Mouse (Mus musculus) layer of hippocampus, postnatal 10 days (tissue): Measurements from ENCODE around the gene Rhox2e. TPM values are rescaled to one million over a fixed set of nuclear protein-coding genes. Genes with fewer than 3 reads are reported as not detected.
"Not testable (repeated sequence)": the region's sequence is repeated elsewhere in the genome, so short reads cannot be mapped to it uniquely, and the experiment has no call there.

ENCODE experiments used
- DNase-seq, 2 experiments: peaks; one replicate each; pipeline ENCODE4 v3.0.0; 2021; ENCODE audit warnings: low spot score in 2 of 2
- long read RNA-seq: library from polyadenylated mRNA; stranded (forward); transcript quantifications from one replicate; pipeline ENCODE4 v2.0.0, GENCODE M21; 2023
- total RNA-seq, 2 experiments: library from RNA; stranded (reverse); gene quantifications; 2 replicates each; pipeline ENCODE4 v1.2.3; 2021

Rhox2e gene
- total RNA-seq: not detected
- long read RNA-seq: 0 reads

DNA sequence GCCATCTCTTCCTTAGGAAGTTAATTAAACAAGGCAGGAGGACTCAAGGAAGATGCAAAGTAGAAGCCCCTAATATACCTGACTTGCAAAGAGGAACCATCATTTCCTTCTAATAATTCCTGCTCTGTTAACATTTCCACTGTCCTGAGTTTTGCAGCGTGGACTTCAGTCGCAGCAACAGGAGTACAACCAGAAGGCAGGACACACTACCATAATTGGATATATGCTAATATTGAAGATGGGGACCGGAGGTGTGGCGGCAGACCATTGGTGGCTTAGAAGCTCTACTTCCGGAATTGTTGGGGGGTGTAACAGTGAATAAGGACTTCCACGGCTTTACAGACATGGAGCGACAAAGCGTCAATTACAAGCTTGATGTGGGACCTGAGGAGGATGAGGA is at the start of gene Rhox2e:
TSS of gene Rhox2e (plus strand) at position 301 of the 400 bp plus-strand sequence.
- not testable (repeated sequence) for DNase-seq

- DNase-seq: not testable (repeated sequence)
Measured at GRCm38 (mm10) chrX:37514059-37514458, 16.2 kb upstream of the Rhox2e start, which contains the start of gene Rhox4d. Rhox4d (plus strand) TSS chrX:37514359.

GRCm38 (mm10) chrX:37541719-37542118 is 11.5 kb downstream of the Rhox2e start, which contains the start of gene Rhox3e:
Rhox3e (plus strand) TSS chrX:37542019.
- DNase-seq: not testable (repeated sequence)

DNA sequence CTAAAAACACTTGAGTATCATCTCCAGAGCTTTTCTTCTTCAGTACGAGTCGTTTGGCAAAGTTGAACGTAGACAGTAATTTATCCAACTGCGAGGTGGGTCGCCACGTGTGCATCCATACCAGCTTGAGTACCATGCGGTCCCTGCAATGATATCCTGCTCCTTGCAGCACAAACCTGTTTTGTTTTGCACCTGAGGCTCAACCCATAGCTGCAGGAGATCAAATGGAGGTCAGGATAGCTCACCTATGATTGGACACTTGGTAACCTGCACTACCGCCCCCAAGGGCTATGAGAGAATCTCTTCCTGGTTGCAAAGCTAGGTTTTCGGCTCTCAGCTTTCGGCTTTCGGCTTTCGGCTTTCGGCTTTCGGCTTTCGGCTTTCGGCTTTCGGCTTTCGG is 26.9 kb downstream of the Rhox2e start, which contains the start of gene Rhox4e:
TSS of gene Rhox4e (plus strand) at position 301 of the 400 bp plus-strand sequence.
- not testable (repeated sequence) for DNase-seq

GRCm38 (mm10) chrX:37571105-37571504 is 40.9 kb downstream of the Rhox2e start, which contains the start of gene Rhox2f:
Rhox2f (plus strand) TSS chrX:37571405.
- DNase-seq: not testable (repeated sequence)

DNA sequence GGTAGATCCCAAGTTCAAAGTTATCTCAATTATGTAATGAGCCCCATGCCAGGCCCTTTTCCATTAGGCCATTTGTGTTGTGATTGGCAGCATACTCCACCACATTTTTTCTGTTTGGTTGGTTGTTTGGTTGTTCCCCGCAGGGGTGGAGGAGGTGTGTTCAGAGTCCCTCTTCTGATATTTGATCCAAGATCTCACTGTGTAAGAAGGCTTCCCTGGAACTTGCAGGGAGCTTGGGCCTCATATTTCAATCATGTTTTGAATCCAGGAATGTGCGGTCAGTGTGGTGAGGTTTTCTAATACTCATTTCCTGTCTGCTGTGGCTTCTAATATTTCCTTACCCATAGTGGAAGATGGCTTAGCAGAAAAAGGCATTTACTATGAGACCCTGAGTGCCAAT is 42.4 kb downstream of the Rhox2e start:
- not testable (repeated sequence) for DNase-seq

DNA sequence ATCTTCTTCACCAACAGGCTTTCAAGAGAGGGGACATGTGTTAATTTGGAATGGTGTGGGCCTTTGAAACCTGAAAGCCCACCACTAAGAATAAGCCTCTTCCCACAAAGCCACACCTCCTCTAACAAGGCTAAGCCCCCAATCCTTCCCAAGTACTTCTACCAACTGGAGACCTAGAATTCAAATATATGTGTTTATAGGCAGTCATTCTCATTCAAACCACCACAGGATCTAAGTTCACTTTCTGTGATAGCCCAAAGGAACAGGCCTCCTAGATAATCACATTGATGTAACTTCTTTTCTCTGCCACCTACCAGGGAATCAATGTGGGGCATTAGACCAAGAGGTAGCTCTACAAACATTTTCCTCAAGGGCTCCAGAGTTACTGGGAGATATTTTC is 50.4 kb downstream of the Rhox2e start, which contains the start of gene Rhox3f:
TSS of gene Rhox3f (plus strand) at position 301 of the 400 bp plus-strand sequence.
- DNase-seq: not testable (repeated sequence)

Other genes with a start within 250 kb of the Rhox2e start
- not detected for gene Rhox3a2, start 150.4 kb upstream of the Rhox2e start, total RNA-seq
- gene Rhox4a2, start 139.6 kb upstream of the Rhox2e start, total RNA-seq: not detected
- not detected for gene Rhox2b, start 118.4 kb upstream of the Rhox2e start, total RNA-seq
- not detected for gene Rhox4b, start 98.0 kb upstream of the Rhox2e start, total RNA-seq
- not detected for gene Rhox2c, start 76.8 kb upstream of the Rhox2e start, total RNA-seq
- not detected for gene Rhox3c, start 71.9 kb upstream of the Rhox2e start, total RNA-seq
- not detected for gene Rhox4c, start 50.1 kb upstream of the Rhox2e start, total RNA-seq
- not detected for gene Rhox2d, start 37.0 kb upstream of the Rhox2e start, total RNA-seq
- gene Rhox4d, start 16.1 kb upstream of the Rhox2e start, total RNA-seq: not detected
- not detected for gene Rhox3e, start 11.6 kb downstream of the Rhox2e start, total RNA-seq
- gene Rhox4e, start 27.0 kb downstream of the Rhox2e start, total RNA-seq: not detected
- not detected for gene Rhox2f, start 41.0 kb downstream of the Rhox2e start, total RNA-seq
- not detected for gene Rhox3f, start 50.5 kb downstream of the Rhox2e start, total RNA-seq
- gene Rhox4f, start 77.3 kb downstream of the Rhox2e start, total RNA-seq: not detected
- gene Rhox3g, start 98.2 kb downstream of the Rhox2e start, total RNA-seq: not detected
- not detected for gene Rhox2g, start 113.0 kb downstream of the Rhox2e start, total RNA-seq
- gene Rhox4g, start 120.9 kb downstream of the Rhox2e start, total RNA-seq: not detected
- gene Rhox3h, start 138.3 kb downstream of the Rhox2e start, total RNA-seq: not detected
- gene Rhox2h, start 142.8 kb downstream of the Rhox2e start, total RNA-seq: not detected